Mouse (Mus musculus) thymus, postnatal 4 days (tissue): ENCODE measurements around the gene Stat5b.

Experiments used
- DNase-seq: peaks from one replicate; pipeline ENCODE4 v3.0.0; 2021

Gene Stat5b

GRCm38 (mm10) chr11:100836923-100837702 is 13.4 kb downstream of the Stat5b start:
- DNase-seq = peak; percentile 67

- no peak for DNase-seq
These were observed 17.1 kb downstream of the Stat5b start for GRCm38 (mm10) chr11:100833466-100833865.

GRCm38 (mm10) chr11:100831396-100831795 is 19.1 kb downstream of the Stat5b start:
- no peak for DNase-seq

- no peak for DNase-seq
These were observed 20.8 kb downstream of the Stat5b start for GRCm38 (mm10) chr11:100829691-100830090.

- no peak for DNase-seq
These were observed 21.8 kb downstream of the Stat5b start for GRCm38 (mm10) chr11:100828676-100829151.

GRCm38 (mm10) chr11:100826161-100826866 is 24.2 kb downstream of the Stat5b start:
- peak; percentile 60 for DNase-seq

- DNase-seq = no peak
These were observed 25.1 kb downstream of the Stat5b start for GRCm38 (mm10) chr11:100825451-100825850.

GRCm38 (mm10) chr11:100824496-100824895 is 26.0 kb downstream of the Stat5b start:
- no peak for DNase-seq

GRCm38 (mm10) chr11:100823543-100824313 is 26.8 kb downstream of the Stat5b start:
- DNase-seq = peak; percentile 59

- peak; percentile 61 for DNase-seq
These were observed 28.2 kb downstream of the Stat5b start for GRCm38 (mm10) chr11:100822365-100822764.

GRCm38 (mm10) chr11:100821605-100822220 is 28.8 kb downstream of the Stat5b start:
- DNase-seq = no peak

- no peak for DNase-seq
These were observed 30.5 kb downstream of the Stat5b start for GRCm38 (mm10) chr11:100820047-100820446.

- DNase-seq = peak; percentile 66
These were observed 30.9 kb downstream of the Stat5b start for GRCm38 (mm10) chr11:100819626-100820025.

- DNase-seq = no peak
These were observed 31.5 kb downstream of the Stat5b start for GRCm38 (mm10) chr11:100819048-100819447.

- peak; percentile 52 for DNase-seq
These were observed 32.0 kb downstream of the Stat5b start for GRCm38 (mm10) chr11:100818359-100819012.

- no peak for DNase-seq
These were observed 33.2 kb downstream of the Stat5b start for GRCm38 (mm10) chr11:100817311-100817710.

GRCm38 (mm10) chr11:100816801-100817200 is 33.7 kb downstream of the Stat5b start:
- DNase-seq = no peak

GRCm38 (mm10) chr11:100816342-100816741 is 34.2 kb downstream of the Stat5b start:
- no peak for DNase-seq

GRCm38 (mm10) chr11:100814498-100814897 is 36.0 kb downstream of the Stat5b start:
- peak; percentile 89 for DNase-seq

GRCm38 (mm10) chr11:100811132-100811531 is 39.4 kb downstream of the Stat5b start:
- peak; percentile 58 for DNase-seq

GRCm38 (mm10) chr11:100810516-100810915 is 40.0 kb downstream of the Stat5b start:
- no peak for DNase-seq
